Mouse (Mus musculus) gastrocnemius, postnatal 10 days (tissue): Measurements from ENCODE around the gene Inpp5d. TPM values are rescaled to one million over a fixed set of nuclear protein-coding genes. Genes with fewer than 3 reads are reported as not detected.

Source experiments
- DNase-seq: peaks from one replicate; pipeline ENCODE4 v3.0.0; 2021; ENCODE audit warnings: mixed read lengths
- long read RNA-seq, 2 experiments: library from polyadenylated mRNA; stranded (forward); transcript quantifications; one replicate each; pipeline ENCODE4 v2.0.0; 2021
- total RNA-seq, 2 experiments: library from RNA; stranded (reverse); gene quantifications; 2 replicates each; pipeline ENCODE4 v1.2.3; 2021

The Inpp5d gene
- 10 to 100 TPM in 1 of 2 experiments, 1 to 10 TPM in 1; 7.1 to 14.8 TPM for total RNA-seq
- long read RNA-seq, experiment 1, full-length matches to known transcripts = 2 of 2 reads
- long read RNA-seq, experiment 1, partial matches to known transcripts = 0 of 2 reads
- long read RNA-seq, experiment 1, other reads (novel, unspliced or antisense) = 0 of 2 reads
- long read RNA-seq, experiment 2, partial matches to known transcripts = 1 of 1 reads
- long read RNA-seq, experiment 2, other reads (novel, unspliced or antisense) = 0 of 1 reads

DNA sequence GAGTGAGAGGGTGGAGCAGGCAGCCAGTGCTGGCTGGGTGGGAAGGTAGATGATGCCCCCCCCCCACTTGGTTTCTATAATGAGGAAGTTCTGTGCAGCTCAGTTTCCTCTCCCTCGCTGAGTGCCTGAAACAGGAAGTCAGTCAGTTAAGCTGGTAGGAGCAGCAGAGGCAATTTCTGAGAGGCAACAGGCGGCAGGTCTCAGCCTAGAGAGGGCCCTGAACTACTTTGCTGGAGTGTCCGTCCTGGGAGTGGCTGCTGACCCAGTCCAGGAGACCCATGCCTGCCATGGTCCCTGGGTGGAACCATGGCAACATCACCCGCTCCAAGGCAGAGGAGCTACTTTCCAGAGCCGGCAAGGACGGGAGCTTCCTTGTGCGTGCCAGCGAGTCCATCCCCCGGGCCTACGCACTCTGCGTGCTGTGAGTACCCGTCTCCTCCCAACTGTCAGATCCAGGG, at the start of gene Inpp5d:
Gene Inpp5d (plus strand): TSS at position 102 of the 458 bp plus-strand sequence.
- no peak for DNase-seq

DNA sequence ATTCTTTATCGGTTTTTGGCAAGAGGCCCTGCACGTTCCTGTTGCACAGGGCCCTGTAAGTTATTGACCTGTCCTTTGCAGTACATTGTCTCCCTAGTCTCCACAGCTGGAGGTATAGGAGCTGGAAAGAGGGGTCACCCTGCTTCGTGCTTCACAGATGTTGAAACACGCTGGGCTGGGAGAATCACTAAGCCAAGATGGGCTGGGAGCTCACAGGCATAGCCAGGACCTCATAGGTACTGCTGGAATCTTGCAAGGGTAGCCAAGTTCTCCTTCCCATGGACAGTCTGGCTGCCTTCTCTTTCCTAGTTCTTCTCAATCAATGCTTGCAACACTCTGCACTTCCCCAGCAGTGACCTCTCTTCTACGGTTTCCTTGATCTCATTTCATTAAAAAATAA, 46.9 kb upstream of the Inpp5d start:
- DNase-seq = no peak

DNA sequence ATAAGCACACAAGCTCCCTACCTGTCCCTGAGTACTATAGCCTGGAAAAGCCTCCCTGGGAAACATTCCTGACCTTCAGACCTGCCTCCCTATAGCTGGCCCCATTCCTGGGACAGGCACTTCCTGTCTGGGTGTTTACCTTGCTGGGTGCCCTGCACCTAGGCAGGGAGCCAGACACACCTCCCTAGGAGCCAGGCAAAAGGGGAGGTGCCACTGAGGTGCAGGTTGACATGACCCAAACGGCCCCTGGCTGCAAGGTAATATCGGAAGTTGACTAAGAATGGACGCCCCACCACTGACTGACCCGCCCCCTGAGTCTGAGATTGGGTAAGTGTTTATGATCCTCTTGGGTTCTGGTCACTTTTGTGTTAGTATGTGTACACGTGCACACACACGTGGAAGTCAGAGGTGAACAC, 46.3 kb upstream of the Inpp5d start, which contains the start of gene Ngef:
Gene Ngef (minus strand): TSS at position 71 of the 416 bp plus-strand sequence.
- DNase-seq = no peak

DNA sequence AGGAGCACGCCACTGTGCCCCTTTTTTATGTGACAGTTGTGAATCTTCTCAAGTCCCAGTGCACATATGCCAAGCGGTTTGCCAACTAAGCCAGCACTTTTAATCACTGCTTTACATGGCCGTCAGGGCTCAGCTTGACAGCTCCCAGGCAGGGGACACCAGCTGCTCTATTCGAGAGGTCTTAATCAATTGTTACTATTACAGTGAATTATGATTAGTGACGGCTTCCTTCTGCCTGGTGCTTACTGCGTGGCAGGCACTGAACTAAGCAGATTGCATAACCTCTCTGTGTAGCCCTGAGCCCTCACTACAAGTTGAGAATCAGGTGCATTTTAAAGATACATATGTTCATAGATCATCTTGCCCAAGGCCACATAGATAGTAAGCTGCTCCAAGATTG, 45.8 kb upstream of the Inpp5d start:
- DNase-seq = no peak

DNA sequence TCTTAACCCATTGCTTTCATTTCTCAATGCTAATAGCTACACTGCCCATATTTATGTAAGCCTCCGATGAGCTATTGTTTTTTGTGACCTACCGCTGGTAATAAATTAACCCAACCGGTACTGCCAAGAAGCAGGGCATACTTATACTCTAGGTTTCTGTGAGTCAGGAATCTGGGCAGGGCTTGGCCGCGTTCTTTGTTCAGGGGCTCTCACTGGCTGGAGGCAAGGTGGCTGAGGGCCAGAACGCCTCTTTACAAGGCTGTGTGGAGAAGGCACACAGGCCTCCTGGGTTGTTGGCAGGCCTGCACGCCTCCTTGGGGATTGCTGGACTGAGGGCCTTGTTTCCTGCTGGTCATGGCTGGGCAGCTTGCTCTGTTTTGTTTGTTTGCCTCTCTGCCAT, 45.3 kb upstream of the Inpp5d start:
- DNase-seq = peak; percentile 24

DNA sequence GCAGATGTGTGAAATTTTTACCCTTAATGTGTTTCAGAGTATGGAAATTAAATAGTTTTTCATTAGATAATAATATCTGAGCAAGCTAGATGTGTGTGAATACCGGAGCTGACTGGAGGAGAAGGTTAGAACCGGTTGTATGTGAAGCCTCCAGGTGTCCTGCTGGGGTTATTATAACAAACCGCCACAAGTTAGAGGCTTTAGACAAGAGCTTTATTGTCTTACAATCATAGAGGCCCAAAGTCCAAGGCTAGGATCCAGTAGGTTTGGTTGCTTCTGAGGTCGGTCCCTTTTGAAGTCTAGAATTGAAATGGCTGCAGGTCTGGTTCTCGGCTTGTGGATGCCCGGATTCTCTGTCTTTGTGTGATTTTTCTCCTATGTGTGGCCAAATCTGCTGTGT, 41.1 kb upstream of the Inpp5d start:
- DNase-seq = no peak

DNA sequence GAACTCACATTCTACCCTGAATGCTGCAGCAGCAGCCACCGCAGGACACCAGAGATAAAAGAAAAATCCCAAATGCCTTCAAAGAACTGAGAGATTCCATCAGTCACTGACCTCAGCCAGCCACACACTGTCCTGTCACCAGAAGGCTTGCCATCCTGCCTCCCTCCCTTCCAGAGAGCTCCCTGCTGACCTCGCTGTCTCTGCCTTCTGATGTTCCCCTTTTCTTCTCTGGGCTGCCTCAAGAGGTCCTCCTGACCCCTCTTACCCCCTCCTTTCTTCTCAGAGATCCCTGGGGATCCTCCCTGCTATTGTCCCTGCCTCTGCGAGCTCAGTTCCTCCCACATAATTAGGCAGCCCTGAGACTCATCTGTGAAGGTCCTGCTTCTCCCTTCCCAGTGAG, 39.3 kb upstream of the Inpp5d start:
- DNase-seq = no peak

DNA sequence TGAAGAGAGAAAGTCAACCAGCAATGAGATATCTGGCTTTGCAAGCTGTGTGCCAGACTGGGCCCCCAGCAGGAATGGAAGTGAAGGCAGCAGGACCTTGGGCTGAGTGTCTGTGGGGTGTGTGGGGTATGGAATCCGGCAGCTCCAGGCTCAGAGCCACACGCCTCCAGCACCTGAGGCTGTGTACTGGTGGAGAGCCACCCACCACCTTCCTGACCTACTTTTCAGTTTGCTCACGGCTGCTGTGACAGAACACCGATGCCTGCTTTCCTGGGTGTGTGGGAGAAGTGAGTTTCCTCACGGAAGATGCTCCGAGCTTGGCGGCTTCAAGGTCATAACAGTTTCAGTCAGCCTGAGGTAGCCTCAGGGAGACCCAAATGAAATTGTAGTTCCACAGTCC, 30.9 kb upstream of the Inpp5d start:
- DNase-seq = no peak

DNA sequence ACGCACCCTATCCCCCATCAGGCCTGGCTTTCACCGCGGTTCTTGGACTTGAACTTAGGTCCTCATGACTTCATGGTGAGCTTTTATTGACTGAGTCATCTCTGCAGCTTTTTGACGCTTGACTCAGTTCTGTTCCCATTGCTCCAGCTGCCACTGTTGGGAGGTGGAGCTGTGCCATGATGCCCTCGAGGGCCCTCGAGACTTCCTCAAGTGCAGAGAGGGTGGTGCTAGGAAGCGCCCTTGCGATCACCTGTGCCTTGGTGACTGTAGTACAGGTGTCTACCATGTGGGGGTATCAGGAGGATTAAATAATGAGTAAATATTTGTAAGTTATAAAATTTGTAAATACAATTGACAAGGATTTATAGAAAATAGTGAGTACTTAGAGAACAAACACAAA, 30.1 kb upstream of the Inpp5d start:
- DNase-seq = no peak

DNA sequence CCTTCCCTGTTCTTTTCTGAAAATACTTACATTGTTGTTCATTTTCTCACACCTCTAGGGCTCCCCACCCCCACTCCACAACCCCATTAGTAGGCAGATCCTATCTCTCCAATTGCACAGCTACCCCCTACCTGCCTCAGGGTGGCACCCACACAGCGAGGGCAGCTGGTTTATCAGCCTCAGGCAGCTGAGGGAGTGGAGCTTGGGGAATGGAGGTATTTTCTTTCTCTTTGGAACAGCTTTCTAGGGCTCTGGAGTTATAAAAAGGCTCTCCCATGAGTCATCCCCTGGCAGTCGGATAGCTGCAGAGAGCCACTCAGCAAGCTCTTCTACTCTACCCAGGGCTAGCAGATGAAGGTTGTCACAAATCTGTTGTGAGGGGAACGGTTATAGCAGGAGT, 25.9 kb upstream of the Inpp5d start:
- peak; percentile 13 for DNase-seq

DNA sequence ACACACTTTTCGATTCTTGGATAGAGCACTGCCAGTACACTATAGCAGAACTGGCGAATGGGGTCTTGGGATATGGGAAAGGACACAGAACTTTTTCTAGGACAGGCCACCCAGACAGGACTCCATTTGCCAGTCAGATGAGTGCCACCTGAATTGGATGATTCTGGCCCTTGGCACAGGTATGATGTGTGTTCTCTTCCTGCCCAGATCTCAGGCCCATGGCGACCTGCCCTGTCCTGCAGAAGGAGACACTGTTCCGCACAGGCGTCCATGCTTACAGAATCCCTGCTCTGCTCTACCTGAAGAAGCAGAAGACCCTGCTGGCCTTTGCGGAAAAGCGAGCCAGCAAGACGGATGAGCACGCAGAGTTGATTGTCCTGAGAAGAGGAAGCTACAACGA, 25.4 kb upstream of the Inpp5d start:
- no peak for DNase-seq

DNA sequence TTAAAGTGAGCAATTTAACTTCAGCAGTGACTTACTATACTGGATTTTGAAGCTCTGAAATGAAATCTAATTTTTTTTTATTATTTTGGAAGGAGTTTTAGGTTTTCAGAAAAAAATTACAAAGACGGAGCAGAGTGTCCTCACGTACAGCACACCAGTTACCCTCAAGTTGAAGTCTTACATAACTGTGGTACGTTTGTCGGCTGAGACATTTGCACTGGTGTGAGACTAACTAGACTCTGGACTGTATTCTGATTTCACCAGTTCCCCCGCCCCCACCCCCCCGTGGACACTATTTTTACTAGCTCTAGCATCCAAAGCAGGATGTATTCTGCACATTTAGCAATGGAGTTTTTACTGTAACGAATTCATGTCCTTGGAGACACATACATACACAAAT, 19.6 kb upstream of the Inpp5d start:
- DNase-seq = no peak

DNA sequence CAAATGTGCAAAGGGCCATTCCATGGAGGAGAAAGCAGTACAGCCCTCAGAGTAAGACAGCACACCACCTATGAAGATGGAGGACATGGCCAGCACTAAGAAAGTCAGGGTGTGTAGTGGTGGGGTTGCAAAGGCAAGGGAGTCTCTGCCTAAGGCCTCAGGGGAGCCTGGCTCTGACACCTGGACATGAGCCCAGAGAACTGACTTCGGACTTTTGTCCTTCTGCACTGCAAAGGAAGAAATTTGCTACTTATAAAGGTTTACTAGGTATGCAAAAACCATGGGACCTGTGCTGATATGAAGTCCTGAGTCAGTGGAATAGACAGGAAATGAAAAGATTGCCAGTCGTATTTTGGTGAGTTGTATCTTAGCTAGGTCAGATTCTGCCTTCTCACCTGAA, 18.3 kb upstream of the Inpp5d start:
- no peak for DNase-seq

DNA sequence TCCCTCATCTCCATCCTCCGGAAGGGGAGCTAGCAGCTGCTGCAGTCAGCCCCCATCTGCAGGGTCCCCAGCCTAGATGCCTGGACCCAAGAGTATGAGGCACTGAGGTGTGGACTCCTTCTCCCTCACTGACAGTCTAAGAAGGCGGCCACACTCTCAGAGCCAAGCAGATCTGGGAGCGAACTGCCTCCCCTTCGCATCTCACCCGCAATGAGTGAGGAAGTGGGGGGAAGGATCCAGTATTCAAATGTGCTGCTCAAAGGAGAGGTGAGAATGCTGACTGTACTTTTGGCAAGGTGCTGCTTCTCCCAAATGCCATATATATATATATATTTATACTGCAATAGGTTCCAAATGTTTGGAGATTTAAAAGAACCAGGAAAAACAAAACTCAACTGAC, 16.7 kb upstream of the Inpp5d start:
- no peak for DNase-seq

DNA sequence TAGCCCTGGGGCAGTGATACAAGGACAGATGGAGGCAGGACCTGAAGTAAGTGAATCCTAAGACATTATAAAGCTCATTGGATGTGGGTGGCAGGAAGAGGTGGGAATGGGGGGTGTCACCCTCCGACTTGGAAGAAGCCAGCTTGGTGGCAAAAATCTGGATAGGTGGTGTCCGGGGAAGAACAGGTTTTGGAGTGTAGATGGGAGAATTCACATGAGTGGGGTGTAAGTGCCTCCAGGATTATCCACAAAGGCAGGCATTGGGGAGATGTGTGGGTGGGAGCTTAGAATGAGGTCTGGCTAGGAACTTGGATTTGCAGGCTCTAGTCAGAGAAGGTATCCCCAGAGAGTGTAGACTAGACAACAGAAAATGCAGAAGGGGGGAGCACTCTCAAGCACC, 14.8 kb upstream of the Inpp5d start:
- DNase-seq = no peak

DNA sequence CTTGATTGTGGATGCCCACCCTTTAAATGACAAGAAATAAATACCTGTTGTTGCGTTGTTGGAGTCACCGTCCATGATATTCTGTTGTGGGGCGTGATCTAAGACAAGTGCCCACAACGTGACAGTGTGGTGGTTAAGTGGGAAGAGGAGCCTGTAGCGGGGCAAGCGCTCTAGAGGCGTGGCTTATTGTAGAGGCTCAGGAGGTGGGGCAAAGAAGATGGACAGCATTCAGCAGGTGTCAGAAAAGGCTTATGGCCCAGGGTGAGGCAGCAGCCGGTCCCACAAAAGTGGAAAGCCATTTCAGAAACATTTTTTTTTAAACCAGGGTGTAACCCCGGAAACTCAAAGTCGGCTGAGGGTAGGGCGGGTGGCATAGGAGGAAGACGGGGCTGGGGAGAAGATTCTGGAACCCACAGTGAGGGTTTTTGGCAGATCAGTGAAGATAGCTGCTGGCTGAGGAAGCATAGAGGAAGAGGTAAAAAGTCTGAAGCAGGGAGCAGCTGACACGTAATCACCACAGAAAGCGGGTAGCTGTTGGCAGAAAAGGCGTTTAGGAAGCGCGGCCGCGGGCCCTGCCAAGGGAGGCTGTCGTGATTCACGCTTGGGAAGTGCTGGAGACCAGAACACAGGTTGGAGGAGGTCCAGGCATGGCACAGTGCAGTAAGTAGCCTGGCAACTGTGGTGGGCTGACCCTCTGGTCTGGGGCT, 12.6 kb upstream of the Inpp5d start:
- DNase-seq = peak; percentile 61

DNA sequence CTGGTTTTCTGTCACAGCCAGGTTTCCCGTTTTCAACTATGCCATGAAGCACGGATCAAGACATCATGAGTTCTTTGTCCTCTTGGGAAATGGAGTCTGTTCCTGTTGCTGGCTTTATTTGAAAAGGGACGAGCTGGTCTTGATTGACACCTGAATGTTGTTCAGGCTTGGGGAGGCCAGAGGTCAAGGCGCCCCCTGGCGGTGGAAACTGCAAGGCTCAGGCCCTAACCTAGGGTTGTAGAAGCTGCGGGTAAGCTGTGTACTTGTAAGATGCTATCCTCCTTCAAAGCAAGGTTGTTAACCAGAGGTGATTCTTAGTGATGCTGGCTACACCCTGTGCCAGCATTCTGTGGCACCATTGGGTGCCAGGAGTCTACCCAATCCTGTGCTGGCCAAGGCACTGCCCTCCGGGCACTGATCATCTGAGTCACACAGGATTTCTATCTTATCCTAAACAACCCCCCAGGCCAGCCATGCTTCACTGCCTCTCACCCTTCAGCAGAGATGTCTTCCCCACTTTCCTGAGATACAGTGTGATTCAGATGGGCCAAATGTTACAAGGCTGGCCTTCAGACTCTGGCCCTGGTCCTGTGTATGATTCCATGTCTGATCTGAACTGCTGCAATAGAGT, 11.6 kb upstream of the Inpp5d start:
- peak; percentile 81 for DNase-seq

DNA sequence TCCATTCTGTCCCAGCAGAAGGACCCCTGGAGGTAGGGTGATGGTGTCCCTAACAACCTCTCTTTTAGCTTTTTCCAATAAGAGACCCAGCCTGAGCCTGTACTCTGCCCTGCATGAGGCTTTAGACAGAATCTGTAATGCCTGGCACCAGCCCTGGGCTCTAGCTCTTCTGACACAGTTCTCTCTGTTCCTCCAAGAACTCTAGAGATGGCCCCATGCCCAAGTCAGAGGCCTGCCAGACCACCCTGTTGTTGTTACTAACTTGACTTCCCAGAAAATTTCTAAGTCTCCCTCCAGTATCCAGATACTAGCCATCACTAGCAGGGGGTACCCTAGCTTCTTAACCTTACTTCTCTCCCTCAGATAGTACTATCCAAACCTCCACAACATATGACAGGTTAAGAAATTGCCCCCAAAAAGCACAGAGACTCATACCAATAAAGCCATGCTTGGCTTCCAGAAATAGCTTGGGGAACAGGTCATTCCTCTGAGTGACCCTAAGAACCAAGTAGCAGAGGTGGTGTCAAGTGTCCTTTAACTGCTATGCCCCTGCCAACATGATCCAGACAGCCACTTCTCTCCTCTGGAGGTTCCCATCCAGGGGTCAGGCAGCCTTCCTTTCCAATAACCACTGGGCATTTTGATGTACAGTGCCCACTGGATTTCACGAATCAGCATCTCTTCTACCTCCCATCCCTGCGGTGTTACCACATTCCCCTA, 5.4 kb upstream of the Inpp5d start:
- DNase-seq = no peak

DNA sequence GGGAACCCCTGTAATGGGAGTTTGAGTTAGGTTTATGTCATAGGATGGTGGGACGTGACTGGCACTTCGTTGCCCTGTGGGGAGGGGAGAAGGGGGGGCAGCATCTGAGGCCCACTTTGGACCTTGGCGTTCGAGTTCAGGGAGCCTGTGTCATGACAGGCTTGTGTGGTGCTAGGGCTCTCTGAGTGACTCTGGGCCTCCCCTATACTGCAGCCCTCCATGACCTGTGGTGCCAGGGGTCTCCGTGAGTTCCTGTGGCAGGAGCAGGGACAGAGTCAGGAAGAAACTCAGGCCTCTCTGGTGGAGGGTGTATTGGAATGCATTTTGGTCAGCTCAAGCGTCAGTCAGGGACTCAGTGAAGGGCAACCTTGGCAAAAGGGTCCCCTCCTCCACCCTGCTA, 581 bp downstream of the Inpp5d start:
- DNase-seq = no peak

DNA sequence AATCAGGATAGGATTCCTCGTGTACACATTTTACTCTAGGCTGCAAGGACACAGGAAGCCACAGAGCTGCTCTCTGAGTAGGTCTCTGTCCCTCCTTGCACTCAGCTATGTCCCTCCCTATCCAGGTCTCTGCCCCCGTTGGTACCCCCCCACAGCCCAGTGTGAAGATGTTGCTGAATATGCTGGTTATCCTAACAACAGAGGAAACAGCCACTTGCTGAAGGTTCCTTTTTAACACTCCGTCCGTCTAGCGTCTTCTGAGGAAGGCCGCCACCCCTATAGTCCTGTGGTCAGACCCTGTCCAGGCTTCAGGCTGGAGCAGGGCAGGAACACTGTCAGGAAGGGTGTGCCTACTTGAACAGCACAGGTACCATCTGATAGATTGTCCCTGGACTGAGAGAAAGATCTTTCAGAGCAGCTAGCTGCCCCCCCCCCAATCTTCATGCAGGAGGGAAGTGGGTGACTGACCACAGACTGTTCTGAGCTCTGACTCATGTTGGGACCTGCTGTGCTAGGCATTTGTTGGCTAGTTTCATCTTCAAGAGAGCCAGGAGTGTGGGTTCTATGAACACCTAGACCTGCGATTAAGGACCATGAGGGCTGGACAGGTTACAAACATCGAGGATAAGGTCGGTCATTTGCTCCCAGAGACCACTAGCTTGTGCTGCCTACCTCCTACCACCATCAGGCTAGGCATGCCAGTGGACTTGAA, 1.2 kb downstream of the Inpp5d start:
- no peak for DNase-seq

DNA sequence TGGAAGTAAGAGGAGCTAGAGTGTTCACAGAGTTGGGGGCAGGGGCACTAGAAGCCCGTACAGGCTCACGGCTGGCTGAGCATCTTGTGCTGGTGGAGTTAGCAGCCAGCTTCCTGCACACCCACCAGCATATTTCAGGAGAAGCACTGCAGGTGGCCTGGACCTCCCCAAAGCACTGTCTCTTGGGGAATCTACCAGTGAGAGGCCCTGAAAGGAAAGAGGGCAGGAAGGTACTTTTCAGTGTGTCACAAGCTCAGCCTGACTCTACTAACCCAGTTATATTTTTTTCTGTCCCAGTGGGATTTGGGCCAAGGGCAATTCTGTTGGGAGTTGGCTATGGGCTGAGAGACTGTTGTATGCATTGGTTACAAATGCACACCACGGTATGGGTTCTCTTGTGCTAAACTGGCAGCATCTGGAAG, 1.8 kb downstream of the Inpp5d start:
- DNase-seq = no peak

DNA sequence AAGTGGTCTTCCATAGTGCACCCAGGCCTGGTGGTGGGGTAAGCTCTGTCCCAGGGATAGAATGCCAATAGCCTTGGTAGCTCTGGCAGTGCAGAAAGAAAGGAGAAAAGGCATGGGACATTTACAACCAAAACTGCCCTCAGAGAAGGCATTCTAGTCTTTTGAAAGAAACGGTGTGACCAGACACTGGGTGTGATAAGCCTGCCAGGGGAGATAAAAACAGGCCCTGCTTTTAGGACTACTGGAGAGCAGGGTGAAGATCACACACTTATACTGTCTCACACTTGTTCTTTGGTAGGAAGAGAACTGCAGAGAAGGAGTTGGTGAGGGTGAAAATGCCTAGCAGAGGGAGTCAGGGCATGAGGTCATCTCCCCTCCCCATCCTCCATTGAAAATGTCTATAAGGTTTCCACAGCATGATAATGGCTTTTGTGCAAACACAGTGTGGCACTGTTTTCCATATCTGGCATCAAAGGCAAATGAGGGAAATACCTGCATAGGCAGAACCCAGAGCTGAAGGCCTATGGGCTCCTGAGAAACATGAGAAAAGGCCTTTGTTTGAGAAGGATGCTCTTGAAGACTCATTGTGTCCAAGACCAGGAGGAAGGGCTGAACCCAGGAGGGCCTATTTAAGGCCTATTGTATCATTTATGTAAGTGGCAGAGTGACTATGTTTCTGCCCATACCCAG, 4.0 kb downstream of the Inpp5d start:
- DNase-seq = no peak
